Mouse (Mus musculus) right cerebral cortex, postnatal 10 days (tissue): ENCODE results near the gene A330070K13Rik.

ENCODE experiments used
- DNase-seq, 2 experiments: peaks; one replicate each; pipeline ENCODE4 v3.0.0; 2021; ENCODE audit warnings: low spot score in 2 of 2

The A330070K13Rik gene

DNA sequence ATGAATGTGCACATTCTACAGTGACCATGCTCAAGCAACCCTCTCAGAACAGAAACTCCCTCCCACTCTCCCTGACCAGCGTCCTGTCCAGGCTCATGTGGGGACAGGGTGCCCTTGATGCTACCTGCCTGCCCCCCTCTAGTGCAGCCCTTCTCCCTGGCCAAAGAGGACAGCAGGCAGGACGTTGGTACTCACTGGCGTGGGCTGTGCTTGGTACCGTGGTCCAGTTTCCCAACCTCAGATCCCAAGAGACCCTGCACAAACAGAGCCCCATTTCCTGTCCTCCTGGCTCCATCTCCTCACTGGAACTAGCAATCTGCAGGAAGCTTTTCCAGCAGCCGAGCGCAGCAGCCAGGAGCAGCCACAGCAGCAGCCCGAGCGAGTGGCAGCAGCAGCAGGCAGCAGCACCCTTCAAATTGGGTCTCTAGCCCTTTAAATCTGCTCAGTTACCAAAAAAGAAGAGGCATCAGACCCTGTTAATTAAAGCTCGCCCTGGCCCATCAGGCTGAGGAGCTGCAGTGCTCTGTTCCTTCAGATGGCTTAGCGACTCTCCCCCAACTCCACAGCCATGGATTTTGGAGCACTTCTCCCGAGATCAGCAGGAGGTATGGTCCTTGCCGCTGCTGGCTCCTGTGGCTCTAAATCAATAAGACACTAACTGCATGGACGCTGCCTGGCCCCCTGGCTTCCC lies at the start of gene A330070K13Rik:
A330070K13Rik (minus strand) TSS at position 410 of the 691 bp plus-strand sequence.
- peak; percentile 42 to 45 for DNase-seq

DNA sequence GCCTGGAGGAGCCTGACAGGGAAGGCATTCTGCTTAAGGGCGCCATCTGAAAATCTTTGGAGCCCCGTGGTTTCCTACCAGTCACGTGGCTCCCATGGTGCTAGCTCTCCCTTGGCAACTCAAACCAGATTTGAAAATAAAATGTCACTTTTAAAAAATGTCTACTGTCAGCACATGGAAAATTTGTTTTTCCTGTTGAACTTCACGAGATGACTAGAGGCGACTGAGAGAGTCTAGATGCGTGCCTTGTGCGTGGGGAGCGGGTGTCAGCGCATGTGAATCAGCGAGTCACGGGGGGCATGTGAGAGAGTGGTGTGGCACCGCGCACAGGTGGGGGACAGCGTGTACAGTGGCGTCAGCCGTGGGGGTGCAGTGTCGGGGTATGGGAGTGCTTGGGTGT lies 27.1 kb upstream of the A330070K13Rik start:
- peak; percentile 34 to 39 for DNase-seq

DNA sequence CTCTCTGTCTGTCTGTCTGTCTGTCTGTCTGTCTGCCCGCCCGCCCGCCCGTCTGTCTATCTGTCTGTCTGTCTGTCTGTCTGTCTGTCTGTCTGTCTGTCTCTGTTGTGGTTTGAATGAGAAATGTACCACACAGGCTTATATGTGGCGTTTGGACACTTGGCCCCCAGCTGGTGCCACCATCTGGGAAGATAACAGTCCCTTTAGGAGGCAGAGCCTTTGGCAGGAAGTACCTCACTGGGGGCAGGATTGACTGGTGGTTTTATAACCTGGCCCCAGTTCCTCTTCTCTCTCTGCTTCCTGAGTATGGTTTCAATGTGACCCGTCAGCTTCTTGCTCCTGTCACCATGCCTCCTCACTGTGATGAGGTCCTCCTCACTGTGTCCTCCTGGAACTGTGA lies 25.3 kb upstream of the A330070K13Rik start:
- DNase-seq, result no peak

DNA sequence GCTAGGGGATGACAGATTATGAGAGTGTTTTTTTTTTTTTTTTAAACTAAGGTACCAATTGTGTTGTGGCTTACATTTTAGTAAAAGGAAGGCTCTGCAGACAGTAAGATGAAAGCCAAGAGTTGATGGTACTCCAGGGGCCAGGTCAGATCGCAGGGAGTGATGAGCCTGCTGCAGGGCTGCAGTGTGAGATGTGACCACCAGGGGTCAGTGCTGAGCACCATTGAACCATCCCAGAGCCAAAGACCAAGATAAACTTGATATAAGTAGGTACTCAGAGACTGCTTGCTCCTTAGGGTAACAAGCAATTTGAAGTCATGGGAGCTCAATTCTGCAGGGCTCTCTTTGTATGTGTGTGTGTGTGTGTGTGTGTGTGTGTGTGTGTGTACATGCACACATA lies 20.8 kb upstream of the A330070K13Rik start:
- peak; percentile 51 to 59 for DNase-seq

DNA sequence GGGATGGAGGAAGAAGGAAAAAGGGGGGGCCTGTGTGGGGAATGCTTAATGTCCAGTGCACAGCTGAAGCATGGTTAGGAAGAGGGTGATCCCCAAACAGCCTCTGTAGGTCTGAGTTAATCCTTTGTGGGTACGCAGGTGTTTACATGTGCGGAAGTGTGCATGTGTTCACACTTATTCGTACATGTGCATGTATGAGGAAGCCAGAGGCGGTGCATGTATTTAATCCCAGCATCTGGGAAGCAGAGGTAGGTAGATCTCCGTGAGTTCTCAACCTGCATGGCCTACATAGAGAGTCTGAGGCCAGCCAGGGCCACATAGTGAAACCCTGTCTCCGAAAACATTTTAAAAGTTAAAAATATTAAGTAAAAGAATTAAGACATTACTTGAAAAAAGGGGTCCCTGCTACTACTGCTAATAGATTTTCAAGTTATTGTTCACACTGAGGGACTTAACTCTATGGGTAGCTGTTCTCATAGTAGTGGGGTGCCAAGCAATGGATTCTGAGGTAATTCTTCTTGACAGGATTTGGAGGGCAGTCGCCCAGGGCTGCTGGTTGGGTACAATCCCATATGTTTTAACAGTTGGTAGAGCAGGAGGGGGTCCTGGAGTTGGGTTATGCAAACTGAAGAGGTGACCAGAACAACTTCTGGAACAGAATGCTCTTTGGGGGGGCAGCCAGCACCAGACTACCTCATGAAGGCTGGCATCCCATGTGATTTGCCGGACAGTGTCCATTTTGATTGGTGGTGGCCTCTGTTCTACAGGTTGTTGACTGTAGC lies 15.9 kb upstream of the A330070K13Rik start:
- no peak for DNase-seq

DNA sequence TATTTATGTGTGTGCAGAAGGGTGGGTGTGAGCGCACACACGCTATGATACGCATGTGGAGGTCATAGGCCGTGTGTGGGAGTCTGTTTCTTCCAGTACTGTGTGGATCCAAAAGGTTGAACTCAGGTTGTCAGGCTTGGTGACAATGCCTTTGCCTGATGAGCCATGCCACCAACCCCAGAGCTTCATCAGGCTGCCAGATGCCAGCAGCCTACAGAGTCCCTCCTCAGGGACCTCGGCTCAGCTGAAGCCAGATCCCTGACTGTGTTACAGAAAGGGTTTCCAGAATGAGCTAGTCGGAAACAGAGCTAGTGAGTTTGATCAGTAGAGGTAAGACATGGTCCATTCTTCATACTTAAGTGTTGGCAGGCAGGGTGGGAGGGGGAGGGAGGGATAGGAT lies 10.7 kb upstream of the A330070K13Rik start:
- no peak for DNase-seq

DNA sequence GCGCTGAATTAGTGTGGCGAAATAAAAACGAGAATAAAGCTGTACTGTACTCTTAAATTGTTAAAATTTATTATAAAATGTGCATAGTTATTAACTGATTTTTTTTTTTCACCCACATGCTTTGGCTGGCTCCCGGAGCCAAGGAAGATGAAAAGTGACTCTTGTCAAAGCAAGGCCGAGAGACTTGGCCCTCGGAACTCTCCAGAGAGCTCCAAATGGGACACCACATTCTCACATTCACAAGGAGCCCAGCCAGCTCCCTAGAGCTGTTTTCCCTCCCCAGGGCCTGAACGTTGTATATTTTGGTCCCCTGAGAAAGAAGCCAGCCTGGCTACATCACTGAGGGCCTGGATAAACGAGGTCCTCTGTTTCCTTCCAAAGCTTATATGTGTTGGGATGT lies 10.0 kb upstream of the A330070K13Rik start:
- DNase-seq, result no peak

DNA sequence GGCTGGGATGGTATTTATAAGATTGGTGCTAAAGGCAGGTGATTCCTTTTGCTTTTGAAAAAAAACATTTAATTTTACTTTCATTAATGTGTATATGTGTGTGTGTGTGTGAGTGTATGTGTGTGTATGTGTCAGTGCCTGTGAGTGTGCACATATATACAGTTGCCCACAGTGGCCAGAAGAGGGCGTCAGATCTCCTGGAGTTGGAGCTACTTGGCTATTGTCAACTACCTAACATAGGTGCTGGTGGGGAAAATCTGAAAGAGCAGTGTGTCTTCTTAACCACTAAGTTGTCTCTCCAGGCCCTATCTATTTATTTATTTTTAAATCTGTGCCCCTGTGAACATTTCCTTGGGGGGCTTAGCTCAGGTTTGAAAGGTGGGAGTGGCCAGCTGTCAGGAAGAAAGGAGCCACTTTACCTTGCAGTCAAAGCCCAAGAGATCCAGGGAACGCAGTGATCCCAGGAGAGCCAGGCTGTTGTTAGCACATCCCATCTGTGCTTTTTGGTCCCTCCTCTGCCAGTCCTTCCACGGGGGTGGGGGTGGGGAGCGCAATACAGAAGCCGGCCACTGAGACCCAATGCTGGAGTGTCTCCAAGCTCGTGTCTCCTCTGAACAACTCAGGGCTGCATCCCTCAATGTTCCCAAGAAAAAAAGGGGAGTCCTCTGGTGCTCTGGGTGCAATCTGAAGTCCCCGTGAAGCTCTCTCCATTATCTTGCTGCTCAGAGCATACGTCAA lies 9.4 kb upstream of the A330070K13Rik start:
- DNase-seq, result no peak

DNA sequence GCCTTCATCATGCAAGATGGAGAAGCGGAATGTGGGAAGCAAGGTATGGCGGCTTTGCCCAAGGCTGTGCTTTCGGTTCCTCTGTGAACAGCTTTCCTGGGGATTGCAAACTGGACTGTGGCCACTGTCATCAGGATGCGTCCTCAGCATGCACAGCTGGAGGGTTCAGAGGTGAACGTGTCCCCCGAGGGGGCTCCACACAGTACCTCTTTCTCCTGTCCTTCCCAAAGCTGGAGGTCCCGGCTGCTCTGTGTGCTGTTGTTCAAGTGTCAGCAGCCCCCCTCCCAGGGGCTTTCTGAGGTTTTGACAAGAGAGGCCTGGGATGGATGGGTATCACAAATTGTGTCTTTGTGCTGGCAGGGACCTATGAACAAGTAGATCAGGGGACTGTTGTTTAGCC lies 2.0 kb upstream of the A330070K13Rik start:
- no peak for DNase-seq

DNA sequence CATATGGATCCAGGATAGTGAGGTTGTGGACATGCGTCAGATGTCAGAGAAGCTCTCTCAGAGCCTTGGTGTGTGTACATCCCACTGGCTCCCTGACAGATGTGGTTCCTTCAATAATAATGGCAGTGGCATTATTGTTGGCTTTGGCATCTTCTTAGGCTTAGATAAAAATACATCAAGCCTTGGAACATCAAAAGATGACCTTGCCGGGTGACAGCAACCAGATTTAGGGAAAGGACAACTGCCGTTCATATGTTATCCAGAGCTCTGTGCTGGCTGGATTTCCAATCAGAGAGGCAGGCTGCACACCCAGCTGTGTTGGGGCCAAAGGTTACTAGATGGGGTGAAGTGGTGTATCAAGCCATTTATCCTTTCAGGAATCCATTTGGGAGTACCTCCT lies 9.0 kb downstream of the A330070K13Rik start:
- DNase-seq, result no peak

DNA sequence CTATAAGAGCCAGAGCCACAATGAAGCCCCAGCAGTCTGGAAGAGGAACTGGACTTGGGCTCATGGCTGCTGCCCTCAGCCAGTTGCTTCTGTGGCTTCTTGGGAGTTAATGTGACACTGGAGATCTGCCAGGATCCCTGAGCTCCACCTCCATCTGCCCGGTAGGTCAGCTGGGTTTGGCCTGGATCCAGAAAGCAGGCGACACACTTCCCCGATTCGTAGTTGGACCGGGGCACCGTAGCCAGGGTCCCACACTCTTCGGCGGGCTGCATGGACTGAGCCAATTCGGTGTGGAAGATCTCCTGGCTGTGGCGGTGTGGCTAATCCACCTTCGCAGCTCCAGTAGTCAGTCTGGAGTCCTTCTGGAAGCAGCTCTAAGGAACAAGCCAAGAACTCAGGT lies 15.2 kb downstream of the A330070K13Rik start, which contains the start of gene Caln1:
Caln1 (plus strand) TSS at position 219 of the 400 bp plus-strand sequence.
- no peak for DNase-seq

DNA sequence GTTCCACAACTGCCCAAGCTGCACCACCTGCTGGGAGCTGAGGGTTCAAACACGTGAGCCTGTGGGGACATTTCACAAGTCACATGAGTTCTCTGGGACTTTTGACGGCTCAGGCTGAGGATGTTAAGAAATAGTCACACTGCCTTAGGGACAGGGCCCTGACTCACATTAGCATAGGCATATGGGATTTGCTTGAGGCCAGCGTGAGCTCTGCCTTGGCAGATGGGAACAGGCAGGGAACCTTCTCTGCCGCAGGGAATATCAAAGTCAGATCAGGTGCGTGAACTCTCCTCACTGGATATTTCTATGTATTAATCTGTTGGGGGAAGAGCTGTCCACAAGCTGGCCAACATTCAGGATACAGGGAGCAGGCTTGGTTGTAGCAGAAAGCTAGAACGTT lies 16.2 kb downstream of the A330070K13Rik start:
- no peak for DNase-seq

DNA sequence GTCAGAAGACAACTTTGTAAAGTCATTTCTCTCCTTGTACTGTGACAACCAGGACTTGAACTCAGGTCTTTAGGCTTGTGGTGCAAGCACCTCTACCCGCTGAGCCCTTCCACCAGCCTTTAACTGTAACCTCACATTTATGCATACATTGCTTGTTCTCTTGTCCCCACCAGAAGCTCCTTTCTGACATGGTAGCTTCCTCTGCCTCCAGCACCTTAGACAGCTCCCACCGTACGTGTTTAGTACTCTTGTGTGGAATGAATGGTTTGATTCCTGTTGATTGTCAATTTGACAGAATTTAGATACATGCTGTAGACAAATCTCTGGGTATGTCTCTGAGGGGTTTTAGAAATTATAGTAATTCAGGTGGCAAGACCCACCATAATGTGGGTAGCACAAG lies 20.7 kb downstream of the A330070K13Rik start:
- DNase-seq, result no peak

DNA sequence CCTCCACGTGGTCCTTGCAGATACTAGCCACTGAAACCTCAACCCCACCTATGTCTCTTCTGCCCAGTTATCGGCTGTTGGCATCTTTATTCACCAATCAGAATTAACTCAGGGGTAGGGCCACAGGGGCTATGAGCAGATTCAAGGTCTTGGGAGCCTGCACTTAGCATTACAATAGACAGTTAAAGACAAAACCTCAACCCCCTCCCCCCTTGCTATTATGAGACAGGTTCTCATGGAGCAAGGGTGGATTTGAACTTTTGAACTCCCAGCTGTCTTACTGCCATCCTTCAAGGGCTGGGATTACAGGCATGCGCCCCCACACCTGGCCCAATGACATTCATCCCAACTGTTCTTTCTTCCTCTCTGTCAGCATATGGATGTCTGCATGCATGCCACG lies 21.3 kb downstream of the A330070K13Rik start:
- no peak for DNase-seq

DNA sequence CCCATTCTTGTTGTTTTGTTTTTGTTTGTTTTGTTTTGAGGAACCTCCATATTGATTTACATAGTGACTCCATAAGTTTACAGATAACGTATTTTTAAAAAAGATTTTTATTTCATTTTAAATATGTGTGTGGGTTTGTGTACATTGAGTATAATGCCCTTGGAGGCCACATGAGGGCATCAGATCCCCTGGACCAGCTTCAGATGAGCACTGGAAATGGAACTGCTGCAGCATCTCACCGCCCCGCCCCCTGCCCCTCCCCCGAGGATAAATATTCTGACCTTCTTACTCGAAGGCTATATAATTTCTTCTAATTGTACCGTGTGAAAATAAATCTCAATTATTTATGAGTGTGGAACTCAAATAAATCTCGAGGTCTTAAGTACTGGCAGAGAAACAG lies 29.2 kb downstream of the A330070K13Rik start:
- no peak for DNase-seq

DNA sequence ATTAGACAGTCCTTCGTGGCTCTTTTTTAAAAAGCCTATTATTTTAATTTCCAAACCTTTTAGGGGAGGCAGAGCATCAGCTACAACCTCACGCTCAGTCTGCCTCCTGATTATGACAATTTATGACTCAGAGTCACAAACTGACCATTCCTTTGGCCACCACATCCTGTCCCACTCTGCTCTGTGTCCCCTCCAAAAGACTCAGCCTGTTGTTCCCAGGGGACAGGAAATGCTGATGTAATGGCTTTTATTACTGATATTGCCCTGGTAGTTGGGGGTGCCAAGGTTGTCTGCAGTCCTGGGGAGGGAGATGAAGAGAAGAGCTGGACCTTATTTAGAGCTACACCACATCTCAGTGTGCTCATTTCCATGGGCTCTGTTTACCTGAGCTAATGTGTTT lies 38.6 kb downstream of the A330070K13Rik start:
- DNase-seq, result no peak

DNA sequence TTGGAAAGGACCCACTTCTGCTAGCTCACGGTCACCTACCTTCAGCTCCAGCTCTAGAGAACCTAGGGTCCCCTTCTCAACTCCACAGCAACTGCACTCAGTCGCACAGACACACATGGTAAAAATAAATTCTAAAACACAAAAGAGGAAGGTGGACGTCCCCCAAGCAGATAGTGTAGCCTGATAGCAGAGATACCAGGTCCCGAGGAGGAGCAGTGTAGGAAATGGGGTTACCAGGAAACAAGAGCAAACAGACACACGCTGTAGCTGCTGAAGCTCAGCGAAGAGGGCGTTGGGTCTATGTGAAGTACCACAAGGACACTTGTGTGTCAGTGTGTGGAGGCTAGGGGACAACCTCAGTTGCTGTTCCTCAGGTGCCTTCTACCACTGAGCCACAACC lies 39.4 kb downstream of the A330070K13Rik start:
- DNase-seq, result no peak

DNA sequence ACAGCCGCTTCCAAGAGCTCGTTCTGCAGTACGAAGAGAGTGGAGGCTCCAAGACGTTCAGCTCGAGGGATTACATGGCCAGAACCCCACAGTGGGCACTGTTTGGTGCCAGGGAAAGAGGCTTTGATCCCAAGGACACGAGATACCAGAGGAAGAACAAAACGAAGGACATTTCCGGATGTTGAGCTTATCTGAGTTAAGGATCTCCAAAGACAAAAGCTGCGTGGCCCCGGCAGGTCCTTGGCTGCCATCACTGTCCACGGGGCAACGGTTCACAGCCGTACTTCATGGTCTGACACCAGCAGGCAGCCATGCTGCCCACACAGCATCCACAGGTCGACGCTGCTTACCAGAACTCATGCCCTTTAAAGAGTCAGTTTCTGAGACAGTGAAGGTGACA lies 43.8 kb downstream of the A330070K13Rik start:
- DNase-seq, result no peak

DNA sequence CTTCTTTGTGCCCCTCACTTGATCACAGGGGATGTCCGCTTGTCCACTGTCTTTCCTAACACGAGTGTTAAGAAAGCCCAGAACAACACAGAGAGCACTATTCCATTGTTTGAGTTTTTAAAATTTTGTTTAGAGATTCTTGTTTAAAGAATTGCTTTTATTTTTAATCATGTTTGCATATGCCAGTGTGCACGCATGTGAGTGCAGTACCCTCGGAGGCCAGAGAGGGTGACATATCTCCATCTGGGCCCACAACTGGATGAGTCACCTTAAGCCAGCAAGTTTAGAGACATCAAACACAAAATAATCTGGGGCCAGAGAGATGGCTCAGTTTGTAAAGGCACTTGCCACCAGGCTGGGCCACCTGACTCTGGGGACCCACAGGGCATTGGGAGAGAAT lies 49.0 kb downstream of the A330070K13Rik start:
- no peak for DNase-seq

DNA sequence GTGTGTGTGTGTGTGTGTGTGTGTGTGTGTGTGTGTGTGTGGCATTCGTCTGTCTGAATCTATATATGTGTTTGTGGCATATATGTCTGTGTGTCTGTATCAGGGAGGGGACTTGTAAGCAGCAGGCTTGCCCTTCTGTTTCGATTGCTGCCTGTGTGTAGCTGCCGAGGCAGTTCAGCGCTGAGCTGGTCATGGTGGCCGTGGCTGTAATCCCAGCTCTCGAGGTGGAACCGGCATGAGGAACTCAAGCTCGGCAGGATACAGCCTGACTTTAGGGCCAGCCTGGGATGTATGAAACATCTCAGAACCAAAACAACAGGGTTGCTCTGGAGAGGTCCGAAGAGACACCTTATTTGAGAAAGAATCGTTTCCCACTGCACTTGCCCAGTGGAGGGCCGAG lies 50.5 kb downstream of the A330070K13Rik start:
- DNase-seq, result no peak

DNA sequence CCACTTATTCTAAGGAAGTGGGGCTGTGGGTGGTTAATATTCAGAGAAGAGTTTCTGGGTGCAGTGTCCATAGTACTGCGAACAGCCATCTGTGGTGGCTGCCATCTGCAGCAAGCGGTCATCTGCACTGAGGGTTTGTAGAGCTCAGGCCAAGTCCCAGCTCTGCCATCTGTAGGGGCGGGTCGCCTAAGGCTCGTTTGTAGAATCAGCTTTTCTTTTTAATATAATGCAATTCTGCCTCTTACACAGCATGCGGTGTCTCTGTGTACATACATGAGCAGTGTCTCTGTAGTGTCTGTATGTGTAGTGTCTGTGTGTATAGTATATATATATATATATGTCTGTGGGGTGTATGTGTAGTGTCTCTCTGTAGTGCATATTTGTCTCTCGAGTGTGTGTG lies 50.9 kb downstream of the A330070K13Rik start:
- DNase-seq, result peak in 1 of 2 experiments; percentile 31

DNA sequence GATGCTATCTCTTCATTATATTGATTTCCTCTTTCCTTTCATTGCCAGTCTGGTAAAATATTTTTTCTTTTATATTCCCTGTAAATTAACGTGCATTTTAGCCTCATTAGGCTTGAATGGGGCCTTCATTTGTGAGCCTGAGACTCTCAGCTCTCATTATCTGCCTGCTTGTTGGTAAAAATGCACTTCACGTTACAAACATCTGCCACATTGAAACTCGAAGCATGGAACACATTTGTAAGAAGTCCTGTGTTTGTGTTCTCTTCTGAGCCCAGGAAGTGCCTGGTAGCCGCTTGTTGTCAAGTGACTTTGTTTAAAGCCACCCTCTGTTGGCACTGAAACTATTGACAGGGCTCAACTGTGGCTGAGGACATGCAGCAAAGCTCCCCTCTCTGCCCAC lies 53.2 kb downstream of the A330070K13Rik start:
- peak in 1 of 2 experiments; percentile 37 for DNase-seq

DNA sequence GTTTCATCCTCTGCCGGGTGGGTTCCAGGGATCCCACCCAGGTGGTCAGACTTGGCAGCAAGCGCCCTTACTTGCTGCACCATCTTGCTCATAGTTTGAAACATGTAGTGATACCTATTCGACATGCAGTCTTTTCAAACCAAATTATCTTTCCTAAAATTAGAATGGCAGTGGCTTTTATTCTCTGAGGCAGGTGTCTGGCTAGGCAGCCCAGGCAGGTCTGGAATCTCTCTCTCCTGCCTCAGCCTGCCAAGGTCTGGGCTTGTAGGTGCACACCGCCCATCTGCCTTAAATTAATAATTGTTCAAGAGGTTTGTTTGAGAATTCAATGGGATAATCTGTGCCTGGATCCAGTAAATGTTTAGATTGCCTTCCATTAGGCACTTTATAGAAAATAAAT lies 53.6 kb downstream of the A330070K13Rik start:
- DNase-seq, result no peak
